Mouse (Mus musculus): ENCODE results near the gene Amh. TPM values are rescaled to one million over a fixed set of nuclear protein-coding genes. Genes with fewer than 3 reads are reported as not detected.
"Not testable (repeated sequence)": the region's sequence is repeated elsewhere in the genome, so short reads cannot be mapped to it uniquely, and the experiment has no call there.

Amh gene
- polyA plus RNA-seq, 1 experiment: not detected

- TF ChIP-seq POLR2A (IDR thresholded peaks at IDR 0.05; ENCODE audit: low read depth, low read length) (no peak), CTCF (IDR thresholded peaks at IDR 0.05; ENCODE audit: borderline replicate concordance, insufficient read depth, low read length) (no peak)
- Histone ChIP-seq H3K4me1 (ENCODE audit: control insufficient read depth, insufficient read depth, low read length) (no peaks in the 10 kb centered on the region), H3K4me3 (ENCODE audit: insufficient read depth, low read length) (no peak within 1 kb of the TSS), H3K27ac (ENCODE audit: insufficient read depth, low read length) (no peak within 1 kb of the TSS)
Observed at GRCm38 (mm10) chr10:80813366-80813765, 8.3 kb downstream of the Amh start, which contains the start of gene Jsrp1. Gene Jsrp1, minus strand, starts transcription at chr10:80813498.

DNA sequence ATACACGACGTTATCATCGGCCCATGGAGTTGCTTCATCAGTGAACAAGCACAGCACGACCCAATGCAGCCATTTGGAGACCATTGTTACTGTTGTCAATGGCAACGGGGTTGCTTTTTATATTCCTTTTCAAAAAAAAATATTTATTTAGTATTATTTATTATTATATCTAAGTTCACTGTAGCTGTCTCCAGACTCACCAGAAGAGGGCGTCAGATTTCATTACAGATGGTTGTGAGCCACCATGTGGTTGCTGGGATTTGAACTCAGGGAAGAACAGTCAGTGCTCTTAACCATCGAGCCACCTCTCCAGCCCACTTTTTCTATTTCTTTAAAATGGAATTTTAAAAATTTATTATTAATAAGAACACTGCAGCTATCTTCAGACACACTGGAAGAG lies 9.8 kb downstream of the Amh start:
- Histone ChIP-seq H3K27ac (ENCODE audit: insufficient read depth, low read length) (no peak overlapping the region), H3K4me3 (ENCODE audit: insufficient read depth, low read length) (no peak overlapping the region), H3K4me1 (ENCODE audit: control insufficient read depth, insufficient read depth, low read length) (no peaks in the 10 kb centered on the region)
- TF ChIP-seq POLR2A (IDR thresholded peaks at IDR 0.05; ENCODE audit: low read depth, low read length): no peak

- not testable (repeated sequence) for H3K4me1 ChIP-seq (ENCODE audit: control insufficient read depth, insufficient read depth, low read length); H3K4me3 ChIP-seq (ENCODE audit: insufficient read depth, low read length); H3K27ac ChIP-seq (ENCODE audit: insufficient read depth, low read length)
Observed at GRCm38 (mm10) chr10:80816303-80816702, 11.3 kb downstream of the Amh start.

DNA sequence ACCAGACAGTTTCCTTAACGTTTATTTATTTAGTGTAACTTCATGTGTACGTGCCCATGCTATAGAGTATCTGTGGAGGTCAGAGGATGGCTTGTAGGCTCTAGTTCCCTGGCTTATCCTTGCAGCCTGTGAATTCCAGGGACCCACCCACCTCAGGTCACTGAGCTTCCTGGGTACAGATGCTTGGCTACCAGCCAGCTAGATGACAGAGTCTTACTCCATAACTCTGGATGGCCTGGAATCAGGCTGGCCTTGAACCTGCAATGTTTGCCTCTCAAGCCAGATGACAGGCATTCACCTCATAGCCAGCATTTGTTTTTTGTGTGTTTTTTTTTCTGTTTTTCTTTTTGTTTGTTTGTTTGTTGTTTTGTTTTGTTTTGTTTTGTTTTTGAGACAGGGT lies 12.1 kb downstream of the Amh start:
- Histone ChIP-seq H3K4me1 (ENCODE audit: control insufficient read depth, insufficient read depth, low read length) (no peaks in the 10 kb centered on the region), H3K27ac (ENCODE audit: insufficient read depth, low read length) (no peak overlapping the region), H3K4me3 (ENCODE audit: insufficient read depth, low read length) (no peak overlapping the region)
- TF ChIP-seq CTCF (IDR thresholded peaks at IDR 0.05; ENCODE audit: borderline replicate concordance, insufficient read depth, low read length) (no peak), POLR2A (IDR thresholded peaks at IDR 0.05; ENCODE audit: low read depth, low read length) (no peak)

DNA sequence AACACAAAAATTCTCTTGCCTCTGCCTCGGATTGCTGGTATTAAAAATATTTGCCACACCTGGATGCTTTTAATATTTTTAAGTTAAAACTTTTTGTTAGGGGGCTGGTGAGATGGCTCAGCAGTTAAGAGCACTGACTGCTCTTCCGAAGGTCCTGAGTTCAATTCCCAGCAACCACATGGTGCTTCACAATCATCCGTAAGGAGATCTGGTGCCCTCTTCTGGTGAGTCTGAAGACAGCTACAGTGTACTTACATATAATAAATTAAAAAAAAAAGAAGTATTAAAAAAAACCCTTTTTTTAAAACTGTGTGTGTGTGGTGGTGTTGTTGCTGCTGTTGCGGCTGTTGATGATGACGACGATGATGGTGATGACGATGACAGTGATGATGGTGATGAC lies 12.9 kb downstream of the Amh start:
- H3K27ac ChIP-seq (ENCODE audit: insufficient read depth, low read length); H3K4me1 ChIP-seq (ENCODE audit: control insufficient read depth, insufficient read depth, low read length); H3K4me3 ChIP-seq (ENCODE audit: insufficient read depth, low read length): not testable (repeated sequence)

- TF ChIP-seq CTCF (IDR thresholded peaks at IDR 0.05; ENCODE audit: borderline replicate concordance, insufficient read depth, low read length) (no peak), POLR2A (IDR thresholded peaks at IDR 0.05; ENCODE audit: low read depth, low read length) (no peak)
- no peaks in the 10 kb centered on the region for H3K4me1 ChIP-seq (ENCODE audit: control insufficient read depth, insufficient read depth, low read length)
Observed at GRCm38 (mm10) chr10:80818599-80819281, 13.7 kb downstream of the Amh start.

DNA sequence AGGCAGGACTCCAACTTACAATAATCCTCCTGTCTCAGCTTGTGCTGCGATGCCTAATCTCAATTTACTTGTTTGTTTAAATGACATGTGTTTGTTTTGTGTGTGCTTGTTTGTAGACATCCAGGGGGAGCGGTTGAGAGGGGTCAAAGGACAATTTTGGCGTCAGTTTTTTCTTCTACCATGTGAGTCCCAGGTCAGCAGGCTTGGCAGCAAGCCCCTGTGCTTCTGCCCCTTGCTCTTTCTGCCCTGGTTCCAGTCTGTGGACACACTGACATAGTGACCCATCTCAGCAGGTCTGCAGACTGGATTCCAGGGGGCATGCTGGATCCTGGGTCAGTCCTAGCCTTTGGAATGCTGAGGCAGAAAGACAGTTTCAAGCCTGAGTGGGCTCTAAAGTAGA lies 14.4 kb downstream of the Amh start:
- Histone ChIP-seq H3K4me3 (ENCODE audit: insufficient read depth, low read length) (no peak overlapping the region), H3K27ac (ENCODE audit: insufficient read depth, low read length) (no peak overlapping the region), H3K4me1 (ENCODE audit: control insufficient read depth, insufficient read depth, low read length) (no peaks in the 10 kb centered on the region)
- TF ChIP-seq CTCF (IDR thresholded peaks at IDR 0.05; ENCODE audit: borderline replicate concordance, insufficient read depth, low read length) (no peak), POLR2A (IDR thresholded peaks at IDR 0.05; ENCODE audit: low read depth, low read length) (no peak)

More at GRCm38 (mm10) chr10:80818599-80819281, 13.7 kb downstream of the Amh start:
- Histone ChIP-seq H3K27ac (ENCODE audit: insufficient read depth, low read length) (no peak overlapping the region), H3K4me3 (ENCODE audit: insufficient read depth, low read length) (no peak overlapping the region)

GRCm38 (mm10) chr10:80821991-80822390 lies 16.9 kb downstream of the Amh start:
- TF ChIP-seq CTCF (IDR thresholded peaks at IDR 0.05; ENCODE audit: borderline replicate concordance, insufficient read depth, low read length) (no peak), POLR2A (IDR thresholded peaks at IDR 0.05; ENCODE audit: low read depth, low read length) (no peak)
- H3K4me1 ChIP-seq (ENCODE audit: control insufficient read depth, insufficient read depth, low read length): no peaks in the 10 kb centered on the region
- H3K27ac ChIP-seq (ENCODE audit: insufficient read depth, low read length): no peak overlapping the region
- no peak overlapping the region for H3K4me3 ChIP-seq (ENCODE audit: insufficient read depth, low read length)

- no peak for TF ChIP-seq CTCF (IDR thresholded peaks at IDR 0.05; ENCODE audit: borderline replicate concordance, insufficient read depth, low read length)
- no peak for TF ChIP-seq POLR2A (IDR thresholded peaks at IDR 0.05; ENCODE audit: low read depth, low read length)
- no peak overlapping the region for H3K4me3 ChIP-seq (ENCODE audit: insufficient read depth, low read length)
- no peaks in the 10 kb centered on the region for H3K4me1 ChIP-seq (ENCODE audit: control insufficient read depth, insufficient read depth, low read length)
- no peak overlapping the region for H3K27ac ChIP-seq (ENCODE audit: insufficient read depth, low read length)
Observed at GRCm38 (mm10) chr10:80822528-80822927, 17.5 kb downstream of the Amh start.

- H3K4me1 ChIP-seq (ENCODE audit: control insufficient read depth, insufficient read depth, low read length): no peaks in the 10 kb centered on the region
- no peak overlapping the region for H3K27ac ChIP-seq (ENCODE audit: insufficient read depth, low read length)
- TF ChIP-seq POLR2A (IDR thresholded peaks at IDR 0.05; ENCODE audit: low read depth, low read length) (no peak), CTCF (IDR thresholded peaks at IDR 0.05; ENCODE audit: borderline replicate concordance, insufficient read depth, low read length) (no peak)
- no peak overlapping the region for H3K4me3 ChIP-seq (ENCODE audit: insufficient read depth, low read length)
Observed at GRCm38 (mm10) chr10:80823316-80823715, 18.3 kb downstream of the Amh start.
